Mouse (Mus musculus): ENCODE measurements at regions not wholly inside any gene's neighbourhood (a gene's known extent, or its start where the extent isn't known, plus 50 kb on each side); places are given as distances from the start of the nearest gene placed in this dataset.

GRCm38 (mm10) chr12:12607995-12608394 is 333.7 kb downstream of the Mycn start:
- Histone ChIP-seq H3K4me2 (ENCODE audit: low read depth) (no peak overlapping the region), H3K36me3 (replicated peaks; ENCODE audit: control insufficient read depth, insufficient read depth, low read depth) (no peaks in the 10 kb centered on the region), H3K27ac (no peak overlapping the region), H3K9me3 (ENCODE audit: control insufficient read depth, low read length) (no peaks in the 10 kb centered on the region), H3K9ac (replicated peaks) (no peak overlapping the region), H3K4me1 (replicated peaks; ENCODE audit: control insufficient read depth in 2 of 2, insufficient read depth in 2 of 2, low read length in 1 of 2) (no peaks in the 10 kb centered on the region), H3K4me3 (ENCODE audit: insufficient read depth in 1 of 2, low read depth in 2 of 2, low read length in 2 of 2) (no peak overlapping the region), H3K27me3 (ENCODE audit: control insufficient read depth, insufficient read depth, low read length) (no peaks in the 10 kb centered on the region)
- ATAC-seq (ENCODE audit: insufficient read depth) (no peak), DNase-seq (ENCODE audit: low read depth in 3 of 3, low spot score in 3 of 3) (no peak)
- TF ChIP-seq EP300 (IDR thresholded peaks at IDR 0.05; ENCODE audit: low read depth): no peak
- TF ChIP-seq CTCF (IDR thresholded peaks at IDR 0.05; ENCODE audit: low read depth): no peak
- 70% methylated on average over 4 of the region's 4 CpGs for WGBS (ENCODE audit: insufficient replicate concordance)

- TF ChIP-seq EP300 (IDR thresholded peaks at IDR 0.05; ENCODE audit: low read depth) (no peak), CTCF (IDR thresholded peaks at IDR 0.05; ENCODE audit: low read depth) (no peak)
- H3K4me1 ChIP-seq (replicated peaks; ENCODE audit: control insufficient read depth in 2 of 2, insufficient read depth in 2 of 2, low read length in 1 of 2): no peaks in the 10 kb centered on the region
- H3K36me3 ChIP-seq (replicated peaks; ENCODE audit: control insufficient read depth, insufficient read depth, low read depth): no peaks in the 10 kb centered on the region
- ATAC-seq (ENCODE audit: insufficient read depth) (no peak), DNase-seq (ENCODE audit: low read depth in 3 of 3, low spot score in 3 of 3) (no peak)
- H3K4me2 ChIP-seq (ENCODE audit: low read depth): no peak overlapping the region
- no peaks in the 10 kb centered on the region for H3K9me3 ChIP-seq (ENCODE audit: control insufficient read depth, low read length)
- no peak overlapping the region for H3K9ac ChIP-seq (replicated peaks)
- H3K4me3 ChIP-seq (ENCODE audit: insufficient read depth in 1 of 2, low read depth in 2 of 2, low read length in 2 of 2): no peak overlapping the region
- 66% methylated on average over 6 of the region's 6 CpGs for WGBS (ENCODE audit: insufficient replicate concordance)
- H3K27me3 ChIP-seq (ENCODE audit: control insufficient read depth, insufficient read depth, low read length): no peaks in the 10 kb centered on the region
- H3K27ac ChIP-seq: no peak overlapping the region
These were observed 334.8 kb downstream of the Mycn start for GRCm38 (mm10) chr12:12606911-12607310.

- Histone ChIP-seq H3K4me2 (ENCODE audit: low read depth) (no peak overlapping the region), H3K36me3 (replicated peaks; ENCODE audit: control insufficient read depth, insufficient read depth, low read depth) (no peaks in the 10 kb centered on the region), H3K9me3 (ENCODE audit: control insufficient read depth, low read length) (no peaks in the 10 kb centered on the region), H3K27me3 (ENCODE audit: control insufficient read depth, insufficient read depth, low read length) (no peaks in the 10 kb centered on the region), H3K4me1 (replicated peaks; ENCODE audit: control insufficient read depth in 2 of 2, insufficient read depth in 2 of 2, low read length in 1 of 2) (no peaks in the 10 kb centered on the region), H3K9ac (replicated peaks) (no peak overlapping the region), H3K27ac (no peak overlapping the region), H3K4me3 (ENCODE audit: insufficient read depth in 1 of 2, low read depth in 2 of 2, low read length in 2 of 2) (no peak overlapping the region)
- TF ChIP-seq CTCF (IDR thresholded peaks at IDR 0.05; ENCODE audit: low read depth) (no peak), EP300 (IDR thresholded peaks at IDR 0.05; ENCODE audit: low read depth) (no peak)
- DNase-seq (ENCODE audit: low read depth in 3 of 3, low spot score in 3 of 3) (no peak), ATAC-seq (ENCODE audit: insufficient read depth) (no peak)
- WGBS (ENCODE audit: insufficient replicate concordance): 70% methylated on average over 3 of the region's 3 CpGs
These were observed 336.2 kb downstream of the Mycn start for GRCm38 (mm10) chr12:12605495-12605894.

- Histone ChIP-seq H3K9ac (replicated peaks) (no peak overlapping the region), H3K9me3 (ENCODE audit: control insufficient read depth, low read length) (no peaks in the 10 kb centered on the region), H3K27me3 (ENCODE audit: control insufficient read depth, insufficient read depth, low read length) (no peaks in the 10 kb centered on the region), H3K36me3 (replicated peaks; ENCODE audit: control insufficient read depth, insufficient read depth, low read depth) (no peaks in the 10 kb centered on the region), H3K4me2 (ENCODE audit: low read depth) (no peak overlapping the region), H3K4me3 (ENCODE audit: insufficient read depth in 1 of 2, low read depth in 2 of 2, low read length in 2 of 2) (no peak overlapping the region), H3K4me1 (replicated peaks; ENCODE audit: control insufficient read depth in 2 of 2, insufficient read depth in 2 of 2, low read length in 1 of 2) (no peaks in the 10 kb centered on the region), H3K27ac (no peak overlapping the region)
- ATAC-seq (ENCODE audit: insufficient read depth) (no peak), DNase-seq (ENCODE audit: low read depth in 3 of 3, low spot score in 3 of 3) (no peak)
- TF ChIP-seq EP300 (IDR thresholded peaks at IDR 0.05; ENCODE audit: low read depth) (no peak), CTCF (IDR thresholded peaks at IDR 0.05; ENCODE audit: low read depth) (no peak)
- 14% methylated on average over 2 of the region's 2 CpGs for WGBS (ENCODE audit: insufficient replicate concordance)
These were observed 339.4 kb downstream of the Fam49a start for GRCm38 (mm10) chr12:12601362-12601761.

GRCm38 (mm10) chr12:12595399-12595798 is 333.5 kb downstream of the Fam49a start:
- H3K27ac ChIP-seq: no peak overlapping the region
- H3K4me3 ChIP-seq (ENCODE audit: insufficient read depth in 1 of 2, low read depth in 2 of 2, low read length in 2 of 2): no peak overlapping the region
- no peaks in the 10 kb centered on the region for H3K27me3 ChIP-seq (ENCODE audit: control insufficient read depth, insufficient read depth, low read length)
- TF ChIP-seq EP300 (IDR thresholded peaks at IDR 0.05; ENCODE audit: low read depth) (no peak), CTCF (IDR thresholded peaks at IDR 0.05; ENCODE audit: low read depth) (peak; percentile 39; the same call in 1 of the 2 replicates)
- no peaks in the 10 kb centered on the region for H3K9me3 ChIP-seq (ENCODE audit: control insufficient read depth, low read length)
- H3K36me3 ChIP-seq (replicated peaks; ENCODE audit: control insufficient read depth, insufficient read depth, low read depth): no peaks in the 10 kb centered on the region
- DNase-seq (ENCODE audit: low read depth in 3 of 3, low spot score in 3 of 3) (no peak), ATAC-seq (ENCODE audit: insufficient read depth) (no peak)
- no peaks in the 10 kb centered on the region for H3K4me1 ChIP-seq (replicated peaks; ENCODE audit: control insufficient read depth in 2 of 2, insufficient read depth in 2 of 2, low read length in 1 of 2)
- no peak overlapping the region for H3K4me2 ChIP-seq (ENCODE audit: low read depth)
- 55% methylated on average over 3 of the region's 3 CpGs for WGBS (ENCODE audit: insufficient replicate concordance)
- no peak overlapping the region for H3K9ac ChIP-seq (replicated peaks)
